Mouse (Mus musculus) C2C12 (cell line): ENCODE results near the gene Mrgprf. TPM values are rescaled to one million over a fixed set of nuclear protein-coding genes. Genes with fewer than 3 reads are reported as not detected.

Source experiments
- H3K27me3 ChIP-seq: one replicate; pipeline ENCODE4 v1.6.1; 2011; ENCODE audit not compliant: control insufficient read depth, insufficient read depth, insufficient read length
- H3K36me3 ChIP-seq: one replicate; pipeline ENCODE4 v1.6.1; 2011; ENCODE audit not compliant: control insufficient read depth, insufficient read depth
- H3K4me3 ChIP-seq: one replicate; pipeline ENCODE4 v1.5.1; 2011; ENCODE audit warnings: mild to moderate bottlenecking, control low read depth; ENCODE audit not compliant: poor library complexity, insufficient read depth, severe bottlenecking
- H3K79me2 ChIP-seq: one replicate; pipeline ENCODE4 v1.6.1; 2011; ENCODE audit not compliant: control insufficient read depth, insufficient read depth
- H3K79me3 ChIP-seq: one replicate; pipeline ENCODE4 v1.6.1; 2011; ENCODE audit warnings: low read depth, control low read depth
- H3ac ChIP-seq: one replicate; pipeline ENCODE3; 2011; ENCODE audit warnings: low read depth; ENCODE audit not compliant: control insufficient read depth, insufficient read length
- CEBPB ChIP-seq: IDR thresholded peaks from one replicate; pipeline ENCODE4 v1.6.1; 2011; ENCODE audit warnings: low read depth, mild to moderate bottlenecking, control low read depth, moderate library complexity
- CTCF ChIP-seq: IDR thresholded peaks from one replicate; pipeline ENCODE4 v1.5.1; 2011; ENCODE audit not compliant: control insufficient read depth, insufficient read depth, insufficient read length
- FOSL1 ChIP-seq: IDR thresholded peaks from one replicate; pipeline ENCODE4 v1.8.0; 2011; ENCODE audit warnings: mild to moderate bottlenecking, low read length; ENCODE audit not compliant: poor library complexity, insufficient read depth, severe bottlenecking
- MAX ChIP-seq: IDR thresholded peaks from one replicate; pipeline ENCODE4 v1.6.1; 2011; ENCODE audit warnings: mild to moderate bottlenecking, control low read depth
- MYOD1 ChIP-seq: IDR thresholded peaks from one replicate; pipeline ENCODE4 v1.6.1; 2011; ENCODE audit warnings: low read depth; ENCODE audit not compliant: control insufficient read depth, insufficient read length
- MYOG ChIP-seq: IDR thresholded peaks from one replicate; pipeline ENCODE4 v1.6.1; 2011; ENCODE audit not compliant: control insufficient read depth, insufficient read length; ENCODE audit errors: extremely low read depth
- USF1 ChIP-seq: IDR thresholded peaks from one replicate; pipeline ENCODE4 v1.6.1; 2011; ENCODE audit warnings: low read depth, mild to moderate bottlenecking, control low read depth, moderate library complexity
- polyA plus RNA-seq: library from polyadenylated mRNA; unstranded; fragments of >200 nt; fragmentation: generic; extraction: Trizol; gene quantifications from one replicate; pipeline ENCODE4 v1.2.1, GENCODE M21; 2012; ENCODE audit warnings: missing spikeins

Gene Mrgprf
- polyA plus RNA-seq, 1 experiment = 0.88 TPM

GRCm38 (mm10) chr7:145283487-145284187, 17.0 kb upstream of the Mrgprf start, which contains the start of gene Tpcn2:
Tpcn2 (minus strand) TSS chr7:145284011.
- no peaks in the 10 kb centered on the region for H3K79me3 ChIP-seq
- no peaks in the 10 kb centered on the region for H3K27me3 ChIP-seq
- peak within 1 kb of the TSS; percentile 38 for H3K4me3 ChIP-seq
- H3K79me2 ChIP-seq = no peaks in the 10 kb centered on the region
- peak within 1 kb of the TSS; percentile 83 for H3ac ChIP-seq
- no peak for TF ChIP-seq MYOG
- no peak for TF ChIP-seq FOSL1
- no peak for TF ChIP-seq CEBPB
- no peak for TF ChIP-seq MYOD1
- TF ChIP-seq CTCF = no peak
- H3K36me3 ChIP-seq = no peaks in the 10 kb centered on the region

GRCm38 (mm10) chr7:145284293-145284692, 16.3 kb upstream of the Mrgprf start:
- no peaks in the 10 kb centered on the region for H3K79me2 ChIP-seq
- TF ChIP-seq FOSL1 (no peak), CTCF (no peak), CEBPB (no peak), MYOG (no peak), USF1 (no peak), MAX (no peak), MYOD1 (no peak)
- H3K36me3 ChIP-seq = no peaks in the 10 kb centered on the region
- no peaks in the 10 kb centered on the region for H3K79me3 ChIP-seq
- no peaks in the 10 kb centered on the region for H3K27me3 ChIP-seq
- H3K4me3 ChIP-seq = no peak overlapping the region
- H3ac ChIP-seq = no peak overlapping the region

- no peak for TF ChIP-seq CTCF
- H3K27me3 ChIP-seq = no peaks in the 10 kb centered on the region
- no peak overlapping the region for H3ac ChIP-seq
- no peaks in the 10 kb centered on the region for H3K36me3 ChIP-seq
- no peaks in the 10 kb centered on the region for H3K79me3 ChIP-seq
- no peaks in the 10 kb centered on the region for H3K79me2 ChIP-seq
- no peak overlapping the region for H3K4me3 ChIP-seq
Observed at GRCm38 (mm10) chr7:145285476-145285875, 15.2 kb upstream of the Mrgprf start.

DNA sequence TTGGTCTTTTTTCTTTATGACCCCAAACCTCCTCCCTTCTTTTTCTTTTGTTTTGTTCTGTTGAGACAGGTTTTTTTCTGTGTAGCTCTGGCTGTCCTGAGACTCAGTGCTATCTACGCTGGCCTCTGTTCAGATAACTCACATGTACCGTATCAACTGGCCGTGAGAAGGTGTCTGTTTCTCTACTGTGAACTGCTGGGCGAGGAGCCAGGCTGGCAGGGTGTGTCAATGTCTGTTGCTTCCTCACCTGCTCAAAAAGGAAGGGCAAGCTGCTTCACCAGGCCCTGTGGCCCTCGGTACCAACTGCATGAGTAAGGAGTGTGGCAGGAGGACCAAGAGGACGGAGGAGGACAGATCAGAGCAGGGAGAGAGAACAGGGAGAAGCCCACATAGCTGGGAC, 13.2 kb upstream of the Mrgprf start:
- Histone ChIP-seq H3K27me3 (no peaks in the 10 kb centered on the region), H3K79me3 (no peaks in the 10 kb centered on the region), H3K36me3 (no peaks in the 10 kb centered on the region), H3ac (no peak overlapping the region), H3K79me2 (no peaks in the 10 kb centered on the region), H3K4me3 (no peak overlapping the region)
- no peak for TF ChIP-seq MAX
- no peak for TF ChIP-seq MYOD1
- no peak for TF ChIP-seq CTCF
- TF ChIP-seq FOSL1 = no peak
- no peak for TF ChIP-seq CEBPB
- TF ChIP-seq MYOG = no peak

DNA sequence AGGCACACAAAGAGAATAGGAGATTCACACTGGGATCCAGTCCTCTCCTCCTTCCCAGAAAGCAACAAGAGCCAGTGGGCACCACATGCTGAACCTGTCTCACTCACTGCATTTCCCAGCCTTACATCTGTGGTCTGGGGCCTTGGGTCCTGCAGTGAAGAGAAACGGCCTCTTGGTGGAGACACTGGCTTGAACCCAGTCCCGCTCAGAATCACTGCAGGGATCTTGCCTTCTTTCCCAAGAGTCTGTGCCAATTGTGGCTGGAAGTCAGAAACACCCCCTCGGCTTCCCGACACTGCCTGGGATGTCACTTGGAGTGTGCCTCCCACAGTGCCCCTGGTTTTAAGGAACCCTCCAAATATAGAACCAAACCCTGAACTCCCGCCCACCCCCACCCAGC, 11.3 kb upstream of the Mrgprf start:
- no peak for TF ChIP-seq MYOG
- peak; percentile 64 for TF ChIP-seq CTCF
- Histone ChIP-seq H3K79me3 (no peaks in the 10 kb centered on the region), H3K79me2 (no peaks in the 10 kb centered on the region), H3K4me3 (no peak overlapping the region), H3K36me3 (no peaks in the 10 kb centered on the region), H3ac (no peak overlapping the region), H3K27me3 (no peaks in the 10 kb centered on the region)

GRCm38 (mm10) chr7:145291847-145292246, 8.8 kb upstream of the Mrgprf start:
- no peaks in the 10 kb centered on the region for H3K27me3 ChIP-seq
- H3K36me3 ChIP-seq = no peaks in the 10 kb centered on the region
- TF ChIP-seq CEBPB = no peak
- TF ChIP-seq USF1 = no peak
- no peak for TF ChIP-seq MAX
- TF ChIP-seq MYOG = no peak
- TF ChIP-seq CTCF = no peak
- TF ChIP-seq MYOD1 = no peak
- no peak for TF ChIP-seq FOSL1
- H3K79me3 ChIP-seq = no peaks in the 10 kb centered on the region
- H3ac ChIP-seq = no peak overlapping the region
- no peak overlapping the region for H3K4me3 ChIP-seq
- H3K79me2 ChIP-seq = no peaks in the 10 kb centered on the region
